Mouse (Mus musculus): ENCODE results near the gene Trim24.

DNA sequence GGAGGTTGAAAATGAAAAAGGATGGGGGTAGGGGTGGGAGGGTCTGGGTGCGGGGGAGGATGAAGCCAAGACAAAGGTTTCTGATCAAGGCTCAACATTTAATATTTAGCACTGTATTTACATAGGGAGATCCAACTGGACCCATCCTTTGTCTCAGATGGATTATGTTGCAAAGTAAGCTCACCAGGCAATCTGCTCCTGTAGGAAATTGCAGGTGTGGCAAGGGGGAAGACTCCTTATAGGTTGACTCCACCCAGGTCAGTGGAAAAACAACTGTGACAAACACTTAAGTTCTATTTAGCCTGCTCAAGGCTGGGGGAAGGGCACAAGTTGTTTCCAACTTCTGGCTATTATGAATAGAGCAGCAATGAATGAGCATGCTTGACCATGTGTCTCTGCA is 36.9 kb upstream of the Trim24 start:
- no peak for TF ChIP-seq CTCF (IDR thresholded peaks at IDR 0.05)
- no peak for TF ChIP-seq EP300 (IDR thresholded peaks at IDR 0.05)
